Mouse (Mus musculus) ES-E14 (cell line): ENCODE measurements around the gene Rbm47. TPM values are rescaled to one million over a fixed set of nuclear protein-coding genes. Genes with fewer than 3 reads are reported as not detected.

Source experiments
- DNase-seq: peaks from one replicate; pipeline ENCODE4 v3.0.0-alpha.2; 2013; ENCODE audit warnings: low read depth, low spot score
- H3K27ac ChIP-seq: 2 replicates; pipeline ENCODE4 v1.5.1; 2012; ENCODE audit warnings: low read depth, mild to moderate bottlenecking, low read length, moderate library complexity, mixed read lengths; ENCODE audit not compliant: poor library complexity, insufficient read depth, severe bottlenecking
- H3K36me3 ChIP-seq: 2 replicates; pipeline ENCODE4 v1.6.1; 2012; ENCODE audit warnings: mild to moderate bottlenecking, low read length, moderate library complexity, mixed read lengths; ENCODE audit not compliant: control insufficient read depth, poor library complexity, insufficient read depth, severe bottlenecking
- H3K4me1 ChIP-seq, 2 experiments: fragments of 150-350 bp in 1 of 2; sonication (generic) in 1 of 2; 2 replicates each; pipeline ENCODE4 v1.6.1; 2012; ENCODE audit warnings: low read length in 2 of 2, mild to moderate bottlenecking in 1 of 2, mixed read lengths in 1 of 2; ENCODE audit not compliant: control insufficient read depth in 2 of 2, insufficient read depth in 2 of 2, poor library complexity in 1 of 2
- H3K4me3 ChIP-seq, 2 experiments: fragments of 150-350 bp in 1 of 2; sonication (generic) in 1 of 2; 2 replicates each; pipeline ENCODE4 v1.5.1; 2012; ENCODE audit warnings: low read length in 2 of 2, low read depth in 1 of 2, mild to moderate bottlenecking in 1 of 2, mixed read lengths in 1 of 2; ENCODE audit not compliant: insufficient read depth in 1 of 2, poor library complexity in 1 of 2, severe bottlenecking in 1 of 2
- H3K9ac ChIP-seq: 2 replicates; pipeline ENCODE4 v1.6.1; 2012; ENCODE audit warnings: low read depth, mild to moderate bottlenecking, low read length, mixed read lengths; ENCODE audit not compliant: poor library complexity, insufficient read depth, severe bottlenecking
- H3K9me3 ChIP-seq: fragments of 150-350 bp; sonication (generic); 2 replicates; pipeline ENCODE4 v1.6.1; 2012; ENCODE audit warnings: low read depth, mild to moderate bottlenecking, low read length; ENCODE audit not compliant: control insufficient read depth, insufficient read depth
- CHD2 ChIP-seq: IDR thresholded peaks from 2 replicates; pipeline ENCODE4 v1.6.1; 2014; ENCODE audit warnings: mild to moderate bottlenecking, low read depth, low read length, inconsistent platforms
- HCFC1 ChIP-seq: IDR thresholded peaks from 2 replicates; pipeline ENCODE4 v1.6.1; 2012; ENCODE audit warnings: low read length, inconsistent platforms, borderline replicate concordance; ENCODE audit not compliant: insufficient read depth
- MAFK ChIP-seq: IDR thresholded peaks from 2 replicates; pipeline ENCODE4 v1.6.1; 2014; ENCODE audit warnings: mild to moderate bottlenecking, low read depth, low read length, inconsistent platforms; ENCODE audit not compliant: insufficient read depth
- ZC3H11A ChIP-seq: IDR thresholded peaks from 2 replicates; pipeline ENCODE4 v1.6.1; 2012; ENCODE audit warnings: low read depth, mild to moderate bottlenecking, inconsistent platforms, low read length, borderline replicate concordance
- ZNF384 ChIP-seq: IDR thresholded peaks from 2 replicates; pipeline ENCODE4 v1.6.1; 2012; ENCODE audit warnings: low read depth, low read length, inconsistent platforms
- in situ Hi-C, 2 experiments: fragments of 600-800 bp; cut with MboI; formaldehyde crosslinking; loops; one replicate each; pipeline ENCODE4 v1.15.1; 2025; ENCODE audit warnings: low sequenced_read_pairs in 2 of 2, inconsistent platforms in 1 of 2; ENCODE audit not compliant: unreplicated experiment in 2 of 2
- total RNA-seq: library from RNA; depleted of rRNA; stranded (reverse); fragments of 300-350 nt; gene quantifications from 2 replicates; pipeline ENCODE4 v1.2.3, GENCODE M21; 2012

Rbm47 gene
- total RNA-seq, 1 experiment = 13.4 TPM

GRCm38 (mm10) chr5:66014437-66014836 lies 158.5 kb downstream of the Rbm47 start:
- H3K27ac ChIP-seq = no peak overlapping the region
- H3K9me3 ChIP-seq = no peaks in the 10 kb centered on the region
- no peak overlapping the region for H3K4me3 ChIP-seq
- H3K4me1 ChIP-seq = no peaks in the 10 kb centered on the region
- TF ChIP-seq HCFC1 (no peak), ZC3H11A (no peak), ZNF384 (no peak), CHD2 (no peak), MAFK (no peak)
- in situ Hi-C loops = no loop called here
- H3K36me3 ChIP-seq = 0 out of 2 replicates have a peak, but pooled peaks cover 2% of the 10 kb centered on the region
- DNase-seq = no peak
- no peak overlapping the region for H3K9ac ChIP-seq

- DNase-seq = no peak
- in situ Hi-C loops = no loop called here
- no peak overlapping the region for H3K9ac ChIP-seq
- 0 out of 4 replicates have a peak, but pooled peaks cover 0 to 1% of the 10 kb centered on the region in 2 experiments for H3K4me1 ChIP-seq
- H3K9me3 ChIP-seq = no peaks in the 10 kb centered on the region
- H3K27ac ChIP-seq = no peak overlapping the region
- no peak overlapping the region for H3K4me3 ChIP-seq
- 0 out of 2 replicates have a peak, but pooled peaks cover 2% of the 10 kb centered on the region for H3K36me3 ChIP-seq
- TF ChIP-seq ZNF384 = no peak
- no peak for TF ChIP-seq HCFC1
- no peak for TF ChIP-seq CHD2
- no peak for TF ChIP-seq MAFK
- TF ChIP-seq ZC3H11A = no peak
These were observed 158.9 kb downstream of the Rbm47 start for GRCm38 (mm10) chr5:66013999-66014398.

GRCm38 (mm10) chr5:66008245-66008967 lies 164.5 kb downstream of the Rbm47 start:
- no peak overlapping the region for H3K4me3 ChIP-seq
- no peaks in the 10 kb centered on the region for H3K36me3 ChIP-seq
- TF ChIP-seq MAFK (no peak), HCFC1 (no peak), CHD2 (no peak), ZC3H11A (no peak), ZNF384 (no peak)
- DNase-seq = no peak
- in situ Hi-C loops = no loop called here
- H3K9ac ChIP-seq = no peak overlapping the region
- peaks cover 7 to 16% of the 10 kb centered on the region in 2 experiments for H3K4me1 ChIP-seq
- no peaks in the 10 kb centered on the region for H3K9me3 ChIP-seq
- no peak overlapping the region for H3K27ac ChIP-seq

GRCm38 (mm10) chr5:66005041-66005678 lies 167.8 kb downstream of the Rbm47 start:
- TF ChIP-seq ZNF384 = no peak
- no peak for TF ChIP-seq CHD2
- no peak for TF ChIP-seq ZC3H11A
- no peak for TF ChIP-seq HCFC1
- TF ChIP-seq MAFK = no peak
- Histone ChIP-seq H3K4me3 (peak overlapping the region in 1 of 2 experiments; percentile 31; a peak in 1 of 4 replicates), H3K9me3 (no peaks in the 10 kb centered on the region), H3K27ac (peak overlapping the region; percentile 52; the same call in 1 of the 2 replicates), H3K4me1 (peaks cover 7 to 16% of the 10 kb centered on the region in 2 experiments), H3K9ac (no peak overlapping the region), H3K36me3 (no peaks in the 10 kb centered on the region)
- DNase-seq = no peak
- in situ Hi-C loops = no loop called here
